23 mouse cellular contexts compared by ENCODE assay signal in the genomic region with DNA sequence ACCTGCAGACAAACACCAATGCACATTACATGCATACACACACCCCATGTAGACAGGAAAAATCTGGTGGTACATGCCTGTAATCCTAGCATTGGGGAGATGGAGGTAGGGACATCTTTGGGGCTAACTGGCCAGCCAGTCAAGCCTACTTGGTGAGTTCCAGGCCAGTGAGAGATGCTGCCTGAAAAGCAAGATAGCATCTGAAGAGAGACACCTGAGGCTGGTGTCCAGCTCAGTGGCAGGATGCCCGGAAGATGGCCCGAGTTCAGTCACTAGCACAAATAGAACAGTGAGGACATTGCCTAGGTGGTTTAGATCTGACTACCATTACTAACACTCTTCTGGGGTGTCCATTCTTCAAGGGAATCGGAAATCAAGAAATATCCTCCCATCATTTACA. TPM values are rescaled to one million over a fixed set of nuclear protein-coding genes. Genes with fewer than 3 reads are reported as not detected.
DNase-seq lines count a peak whose midpoint lies in the region; ATAC-seq and TF ChIP-seq lines count a peak whose summit lies in the region.
"Had no signal": no experiment of that assay in that cellular context is flagged by ENCODE, and none has a peak within 500 bp of the region (broad histone marks: within the 10 kb centered on the region; RNA-seq: fewer than 3 reads in every experiment).

No protein-coding gene starts in this region.

- H3K79me2 ChIP-seq in myocyte (ENCODE audit: control insufficient read depth, insufficient read depth) = peaks cover 2% of the 10 kb centered on the region

- peaks cover 37% of the 10 kb centered on the region for H3K36me3 ChIP-seq in heart, embryonic 12.5 days
- no peaks in the 10 kb centered on the region for H3K36me3 ChIP-seq in midbrain, embryonic 15.5 days (replicated peaks)
- peaks cover 16% of the 10 kb centered on the region for H3K36me3 ChIP-seq in midbrain, embryonic 14.5 days (ENCODE audit: control insufficient read depth, insufficient read depth, low read length)
- H3K36me3 ChIP-seq in myocyte (ENCODE audit: control insufficient read depth, insufficient read depth) = peaks cover 24% of the 10 kb centered on the region
- H3K36me3 ChIP-seq: liver, embryonic 13.5 days had no signal

- H3K27ac ChIP-seq in heart, embryonic 12.5 days (ENCODE audit: poor library complexity, severe bottlenecking) = peak overlapping the region; percentile 19; the same call in 1 of the 2 replicates
- 0 out of 2 replicates have a peak overlapping the region, but pooled peaks have one; percentile 9 for H3K27ac ChIP-seq in midbrain, embryonic 15.5 days
- no peak overlapping the region for H3K27ac ChIP-seq in midbrain, embryonic 14.5 days (replicated peaks; ENCODE audit: low read depth, low read length)
- H3K27ac ChIP-seq: embryonic facial prominence, embryonic 12.5 days; forebrain, embryonic 12.5 days had no signal

- WGBS in heart, embryonic 12.5 days = 90% methylated on average over 3 of the region's 3 CpGs
- 83% methylated on average over 3 of the region's 3 CpGs for WGBS in midbrain, embryonic 15.5 days
- WGBS in midbrain, embryonic 14.5 days = 94% methylated on average over 3 of the region's 3 CpGs

- no peak overlapping the region for H3ac ChIP-seq in myocyte (ENCODE audit: control insufficient read depth, insufficient read length)

- no peak overlapping the region for H3K4me3 ChIP-seq in heart, embryonic 12.5 days
- no peak overlapping the region for H3K4me3 ChIP-seq in midbrain, embryonic 15.5 days
- no peak overlapping the region for H3K4me3 ChIP-seq in midbrain, embryonic 14.5 days (replicated peaks; ENCODE audit: low read depth, low read length)
- no peak overlapping the region for H3K4me3 ChIP-seq in myocyte
- H3K4me3 ChIP-seq: embryonic facial prominence, embryonic 12.5 days; erythroblast, embryonic 14.5 days; forebrain, embryonic 12.5 days; kidney, embryonic 15.5 days; liver, embryonic 13.5 days had no signal

- no peak for TF ChIP-seq POLR2A in myocyte (IDR thresholded peaks at IDR 0.05; ENCODE audit: insufficient read length, low read depth)

- H3K4me2 ChIP-seq in heart, embryonic 12.5 days = no peak overlapping the region
- H3K4me2 ChIP-seq in midbrain, embryonic 15.5 days = no peak overlapping the region
- no peak overlapping the region for H3K4me2 ChIP-seq in midbrain, embryonic 14.5 days (ENCODE audit: low read length)
- H3K4me2 ChIP-seq in myocyte (ENCODE audit: low read depth) = no peak overlapping the region
- H3K4me2 ChIP-seq: embryonic facial prominence, embryonic 12.5 days; forebrain, embryonic 12.5 days; heart, embryonic 11.5 days; kidney, embryonic 15.5 days; liver, embryonic 13.5 days; midbrain, embryonic 11.5 days had no signal

- ATAC-seq in heart, embryonic 12.5 days (ENCODE audit: insufficient number of reproducible peaks, low FRiP score) = no peak
- no peak for ATAC-seq in midbrain, embryonic 15.5 days (replicated peaks)
- no peak for ATAC-seq in midbrain, embryonic 14.5 days (ENCODE audit: low FRiP score, low TSS enrichment)
- ATAC-seq: activated CD4-positive, CD25-positive, alpha-beta regulatory T cell, adult 4 months; intestine, postnatal 0 days had no signal

- no peaks in the 10 kb centered on the region for H3K27me3 ChIP-seq in heart, embryonic 12.5 days (replicated peaks)
- no peaks in the 10 kb centered on the region for H3K27me3 ChIP-seq in midbrain, embryonic 15.5 days (replicated peaks)
- no peaks in the 10 kb centered on the region for H3K27me3 ChIP-seq in midbrain, embryonic 14.5 days (ENCODE audit: control insufficient read depth, insufficient read depth, low read length)
- no peaks in the 10 kb centered on the region for H3K27me3 ChIP-seq in myocyte (ENCODE audit: control insufficient read depth, insufficient read depth, insufficient read length)
- H3K27me3 ChIP-seq: CH12.LX; embryonic facial prominence, embryonic 12.5 days; kidney, embryonic 15.5 days had no signal

- H3K9me3 ChIP-seq in heart, embryonic 12.5 days (replicated peaks) = no peaks in the 10 kb centered on the region
- H3K9me3 ChIP-seq in midbrain, embryonic 15.5 days = no peaks in the 10 kb centered on the region
- no peaks in the 10 kb centered on the region for H3K9me3 ChIP-seq in midbrain, embryonic 14.5 days (ENCODE audit: control insufficient read depth, low read length)
- H3K9me3 ChIP-seq: embryonic facial prominence, embryonic 12.5 days; forebrain, embryonic 12.5 days; kidney, embryonic 15.5 days; liver, embryonic 13.5 days had no signal

- H3K9ac ChIP-seq in heart, embryonic 12.5 days = no peak overlapping the region
- no peak overlapping the region for H3K9ac ChIP-seq in midbrain, embryonic 15.5 days
- no peak overlapping the region for H3K9ac ChIP-seq in midbrain, embryonic 14.5 days (replicated peaks; ENCODE audit: low read length)
- H3K9ac ChIP-seq: embryonic facial prominence, embryonic 12.5 days; forebrain, embryonic 12.5 days; kidney, embryonic 15.5 days; liver, embryonic 13.5 days had no signal

- peaks cover 71% of the 10 kb centered on the region for H3K4me1 ChIP-seq in heart, embryonic 12.5 days (replicated peaks)
- peaks cover 33% of the 10 kb centered on the region for H3K4me1 ChIP-seq in midbrain, embryonic 15.5 days
- peaks cover 23% of the 10 kb centered on the region for H3K4me1 ChIP-seq in midbrain, embryonic 14.5 days (ENCODE audit: control insufficient read depth, insufficient read depth, low read length)

- DNase-seq in cerebellum, postnatal 25 days = peak; percentile 68 to 82
- no peak for DNase-seq in cerebellum, adult 11-12 months
- DNase-seq in heart, postnatal 4 days = no peak
- DNase-seq in midbrain, embryonic 14.5 days = no peak
- DNase-seq: adrenal gland, adult 8-10 months; B cell, adult 2 months; kidney, postnatal 4 days; liver, embryonic 13.5 days; lung, adult 2 months; lung, postnatal 14 days; thymus, adult 2 months had no signal

TF ChIP-seq in myocyte, 11 proteins besides CTCF, POLR2A, EP300 and RAD21:
- no peak for TF ChIP-seq E2F4 (IDR thresholded peaks at IDR 0.05; ENCODE audit: insufficient read depth)
- no peak for TF ChIP-seq SRF (IDR thresholded peaks at IDR 0.05; ENCODE audit: control insufficient read depth, insufficient read length, low read depth)
- TF ChIP-seq TCF12 (IDR thresholded peaks at IDR 0.05; ENCODE audit: insufficient read depth, poor library complexity, severe bottlenecking) = no peak
- TF ChIP-seq MYOG (IDR thresholded peaks at IDR 0.05; ENCODE audit: control insufficient read depth in 1 of 3, insufficient read depth in 1 of 3, insufficient read length in 2 of 3, low read depth in 2 of 3) = no peak
- no peak for TF ChIP-seq MYOD1 (IDR thresholded peaks at IDR 0.05; ENCODE audit: control insufficient read depth in 1 of 3, insufficient read length in 2 of 3, low read depth in 2 of 3)
- no peak for TF ChIP-seq USF1 (IDR thresholded peaks at IDR 0.05; ENCODE audit: low read depth)
- peak; percentile 69 for TF ChIP-seq POLR2AphosphoS2 (IDR thresholded peaks at IDR 0.05; ENCODE audit: insufficient read length, low read depth)
- TF ChIP-seq MAX (IDR thresholded peaks at IDR 0.05; ENCODE audit: low read depth) = no peak
TF ChIP-seq in myocyte: peak in this region for 1.

RNA-seq across cellular contexts. Expression of gene Wasf2, which starts 49.4 kb away (rescaled TPM):
- 68.5 and 70.1 TPM in 2 replicates for polyA plus RNA-seq in heart, embryonic 12.5 days (2016; fragmentation: Nextera tagmentation; extraction: Ambion mirVana)
- 100 to 1,000 TPM; 141 to 149 TPM for total RNA-seq in heart, postnatal 4 days (2021)
- 27.4 and 27.7 TPM in 2 replicates for polyA plus RNA-seq in midbrain, embryonic 15.5 days (2015; fragmentation: Nextera tagmentation; extraction: Ambion mirVana)
- 19.6 and 23.1 TPM in 2 replicates for polyA plus RNA-seq in midbrain, embryonic 14.5 days (2014; fragmentation: Nextera tagmentation; extraction: Ambion mirVana)
- polyA plus RNA-seq in myocyte (2012; fragmentation: generic; extraction: Trizol) = 62.0 TPM

Comparison
In these comparisons a context has a peak if more than half of its experiments do, and no peak if none do; other contexts are left out.
1. DNase-seq: peak in cerebellum, postnatal 25 days (2 of 2); none in cerebellum, adult 11-12 months (single experiment), heart, postnatal 4 days (single experiment) and midbrain, embryonic 14.5 days (single experiment).